Mouse (Mus musculus) embryonic facial prominence, embryonic 11.5 days (tissue): ENCODE results near the gene Ppif. TPM values are rescaled to one million over a fixed set of nuclear protein-coding genes. Genes with fewer than 3 reads are reported as not detected.

Source experiments
- ATAC-seq: fragments of 200-750 bp; cut with Nextera tagmentation; replicated peaks from 2 replicates; pipeline ENCODE4 v1.8.0; 2017; ENCODE audit warnings: low read depth; ENCODE audit not compliant: insufficient number of reproducible peaks, low FRiP score, low TSS enrichment
- DNase-seq: peaks from one replicate; pipeline ENCODE4 v3.0.0-alpha.2; 2015; ENCODE audit warnings: low spot score
- H3K27ac ChIP-seq: fragments of 300-500 bp; sonication (generic); replicated peaks from 2 replicates; pipeline ENCODE4 v1.5.1; 2014; ENCODE audit warnings: mild to moderate bottlenecking, low read depth, low read length, control low read depth
- H3K27me3 ChIP-seq: fragments of 300-500 bp; sonication (generic); 2 replicates; pipeline ENCODE4 v1.6.1; 2014; ENCODE audit warnings: mild to moderate bottlenecking, low read length, moderate library complexity, mixed read lengths; ENCODE audit not compliant: control insufficient read depth, insufficient read depth
- H3K36me3 ChIP-seq: fragments of 300-500 bp; sonication (generic); replicated peaks from 2 replicates; pipeline ENCODE4 v1.6.1; 2014; ENCODE audit warnings: low read depth, mild to moderate bottlenecking, low read length, moderate library complexity, mixed read lengths; ENCODE audit not compliant: control insufficient read depth, insufficient read depth
- H3K4me1 ChIP-seq: fragments of 300-500 bp; sonication (generic); 2 replicates; pipeline ENCODE4 v1.6.1; 2014; ENCODE audit warnings: low read length, mixed read lengths; ENCODE audit not compliant: control insufficient read depth, insufficient read depth
- H3K4me2 ChIP-seq: fragments of 300-500 bp; sonication (generic); 2 replicates; pipeline ENCODE4 v1.6.1; 2014; ENCODE audit warnings: low read depth, mild to moderate bottlenecking, control low read depth, low read length, moderate library complexity
- H3K4me3 ChIP-seq: fragments of 300-500 bp; sonication (generic); 2 replicates; pipeline ENCODE4 v1.5.1; 2014; ENCODE audit warnings: low read depth, low read length, control low read depth
- H3K9ac ChIP-seq: fragments of 300-500 bp; sonication (generic); replicated peaks from 2 replicates; pipeline ENCODE4 v1.6.1; 2014; ENCODE audit warnings: mild to moderate bottlenecking, control low read depth, low read length
- H3K9me3 ChIP-seq: fragments of 300-500 bp; sonication (generic); replicated peaks from 2 replicates; pipeline ENCODE4 v1.6.1; 2016; ENCODE audit warnings: mild to moderate bottlenecking, low read length, inconsistent platforms, mixed read lengths; ENCODE audit not compliant: control insufficient read depth
- WGBS: fragments of 180-500 bp; shearing (Covaris S2); extraction: QIAGEN DNeasy Blood & Tissue Kit; methylation state at CpG from one replicate; pipeline ENCODE4 v1.1.7; 2014; 5-methylcytosine and 5-hydroxymethylcytosine counted together
- polyA plus RNA-seq: library from polyadenylated mRNA; unstranded; fragments of >200 nt; fragmentation: Nextera tagmentation; extraction: Ambion mirVana; gene quantifications from 2 replicates; pipeline ENCODE4 v1.2.1, GENCODE M21; 2014

Ppif gene
- 40.7 and 43.7 TPM in 2 replicates for polyA plus RNA-seq

DNA sequence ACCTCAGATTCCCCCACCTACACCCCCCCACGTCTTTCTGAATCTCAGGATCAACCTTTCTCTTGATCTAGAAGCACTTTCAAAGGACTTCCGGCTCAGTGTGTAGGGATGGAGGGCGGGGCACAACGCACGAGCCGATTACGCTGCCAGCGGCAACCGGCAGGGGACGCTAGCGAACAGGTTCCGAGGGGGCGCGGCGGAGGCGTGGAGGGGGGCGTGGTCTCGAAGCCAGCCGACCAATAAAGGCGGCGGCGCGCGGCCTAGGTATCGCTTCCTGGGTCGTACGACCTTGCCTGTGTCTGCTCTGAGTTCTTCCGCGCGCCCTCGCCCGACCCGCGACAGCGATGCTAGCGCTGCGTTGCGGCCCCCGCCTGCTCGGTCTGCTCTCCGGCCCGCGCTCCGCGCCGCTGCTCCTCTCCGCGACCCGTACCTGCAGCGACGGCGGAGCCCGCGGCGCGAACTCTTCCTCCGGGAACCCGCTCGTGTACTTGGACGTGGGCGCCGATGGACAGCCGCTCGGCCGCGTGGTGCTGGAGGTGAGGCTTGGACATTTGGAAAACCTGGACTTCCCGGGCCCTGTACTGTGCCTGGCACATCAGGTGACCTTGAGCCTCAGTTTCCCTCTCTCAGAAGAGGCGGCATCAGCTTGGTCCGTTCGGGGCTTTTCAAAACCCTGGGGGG, at the start of gene Ppif:
Gene Ppif, plus strand, starts transcription at position 267 of the 681 bp plus-strand sequence.
- Histone ChIP-seq H3K27me3 (no peaks in the 10 kb centered on the region), H3K4me2 (peak within 1 kb of the TSS; percentile 88), H3K36me3 (no peaks in the 10 kb centered on the region; the same call in 1 of the 2 replicates), H3K4me3 (peak within 1 kb of the TSS; percentile 66), H3K4me1 (no peaks in the 10 kb centered on the region; the same call in 1 of the 2 replicates), H3K9ac (peak within 1 kb of the TSS; percentile 70), H3K9me3 (no peaks in the 10 kb centered on the region), H3K27ac (no peak within 1 kb of the TSS)
- DNase-seq = peak; percentile 97
- under 1% methylated on average over 62 of the region's 70 CpGs for WGBS
- peak; percentile 81 for ATAC-seq

GRCm38 (mm10) chr14:25645717-25646116, 48.2 kb upstream of the Ppif start:
- no peak for DNase-seq
- Histone ChIP-seq H3K27me3 (no peaks in the 10 kb centered on the region), H3K9me3 (no peaks in the 10 kb centered on the region), H3K4me1 (no peaks in the 10 kb centered on the region), H3K4me3 (no peak overlapping the region), H3K36me3 (peaks cover 24% of the 10 kb centered on the region), H3K27ac (no peak overlapping the region), H3K4me2 (no peak overlapping the region), H3K9ac (no peak overlapping the region)
- 89% methylated on average over 9 of the region's 9 CpGs for WGBS
- no peak for ATAC-seq

DNA sequence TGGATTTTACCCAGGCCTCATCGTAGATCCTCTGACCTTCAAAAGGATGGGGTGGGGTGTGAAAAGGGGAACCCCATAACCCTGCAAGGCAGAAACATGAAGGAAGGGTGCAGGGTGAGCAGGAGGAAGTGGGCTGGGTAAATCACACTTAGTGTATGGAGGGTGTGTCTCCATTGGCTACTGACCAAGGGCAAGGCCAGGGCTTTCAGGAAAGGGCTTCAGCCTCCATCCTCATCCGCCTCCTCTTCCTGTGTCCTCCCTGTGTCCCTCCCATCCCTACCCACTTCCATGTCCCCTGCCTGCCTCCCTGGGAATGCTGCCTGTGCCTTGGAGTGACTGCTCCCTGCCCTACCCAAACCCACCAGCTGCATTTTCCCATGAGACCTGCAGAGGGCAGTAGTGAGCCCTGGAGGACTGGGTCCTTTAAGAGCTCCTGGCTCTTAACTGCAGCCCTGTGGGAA, 47.8 kb upstream of the Ppif start:
- no peaks in the 10 kb centered on the region for H3K27me3 ChIP-seq
- H3K9ac ChIP-seq = no peak overlapping the region
- no peaks in the 10 kb centered on the region for H3K4me1 ChIP-seq
- no peak overlapping the region for H3K4me3 ChIP-seq
- 75% methylated on average over 2 of the region's 2 CpGs for WGBS
- peak; percentile 83 for DNase-seq
- peaks cover 26% of the 10 kb centered on the region for H3K36me3 ChIP-seq
- no peak overlapping the region for H3K27ac ChIP-seq
- H3K4me2 ChIP-seq = no peak overlapping the region
- ATAC-seq = no peak
- H3K9me3 ChIP-seq = no peaks in the 10 kb centered on the region

DNA sequence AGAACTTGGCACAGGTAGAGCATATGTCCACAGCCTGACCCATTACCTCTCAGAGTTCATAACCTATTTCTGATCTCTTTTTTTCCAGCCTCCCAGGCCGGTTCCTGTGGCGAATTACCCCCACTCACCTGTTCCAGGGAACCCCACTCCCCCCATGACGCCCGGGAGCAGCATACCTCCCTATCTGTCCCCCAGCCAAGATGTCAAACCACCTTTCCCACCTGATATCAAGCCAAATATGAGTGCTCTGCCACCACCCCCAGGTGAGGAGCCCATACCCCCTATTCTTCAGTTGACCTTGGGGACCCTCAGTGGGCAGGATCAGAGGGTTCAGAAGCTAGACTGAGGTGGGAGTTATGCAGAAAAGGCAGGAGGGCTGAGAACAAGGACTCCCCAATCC, 42.8 kb upstream of the Ppif start:
- H3K4me3 ChIP-seq = no peak overlapping the region
- H3K9ac ChIP-seq = no peak overlapping the region
- H3K9me3 ChIP-seq = no peaks in the 10 kb centered on the region
- no peak for DNase-seq
- WGBS = 96% methylated on average over 4 of the region's 4 CpGs
- no peak overlapping the region for H3K27ac ChIP-seq
- no peak for ATAC-seq
- H3K4me1 ChIP-seq = no peaks in the 10 kb centered on the region
- H3K36me3 ChIP-seq = peaks cover 40% of the 10 kb centered on the region
- no peaks in the 10 kb centered on the region for H3K27me3 ChIP-seq
- H3K4me2 ChIP-seq = no peak overlapping the region

DNA sequence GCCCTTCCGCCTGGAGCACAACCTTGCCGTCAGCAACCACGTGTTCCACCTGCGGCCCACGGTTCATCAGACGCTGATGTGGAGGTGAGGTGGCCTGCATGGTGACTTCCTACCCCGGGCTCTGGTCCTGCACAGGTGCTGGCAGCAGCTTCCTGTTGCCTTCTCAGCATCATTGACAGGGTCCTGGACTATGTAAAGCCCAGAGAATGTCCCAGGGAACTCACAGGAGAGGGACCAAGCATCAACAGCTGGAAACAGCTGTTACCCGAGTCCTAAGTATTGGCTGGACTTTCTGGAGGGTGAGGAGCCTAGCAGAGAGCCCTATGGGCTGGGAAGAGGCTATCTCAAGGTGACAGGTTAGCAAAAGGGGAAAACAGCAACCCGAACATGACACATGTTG, 42.0 kb upstream of the Ppif start:
- DNase-seq (no peak), ATAC-seq (no peak)
- no peak overlapping the region for H3K27ac ChIP-seq
- no peak overlapping the region for H3K9ac ChIP-seq
- no peaks in the 10 kb centered on the region for H3K27me3 ChIP-seq
- no peaks in the 10 kb centered on the region for H3K9me3 ChIP-seq
- H3K36me3 ChIP-seq = peaks cover 44% of the 10 kb centered on the region
- WGBS = 89% methylated on average over 9 of the region's 9 CpGs
- H3K4me3 ChIP-seq = no peak overlapping the region
- no peaks in the 10 kb centered on the region for H3K4me1 ChIP-seq
- H3K4me2 ChIP-seq = no peak overlapping the region

DNA sequence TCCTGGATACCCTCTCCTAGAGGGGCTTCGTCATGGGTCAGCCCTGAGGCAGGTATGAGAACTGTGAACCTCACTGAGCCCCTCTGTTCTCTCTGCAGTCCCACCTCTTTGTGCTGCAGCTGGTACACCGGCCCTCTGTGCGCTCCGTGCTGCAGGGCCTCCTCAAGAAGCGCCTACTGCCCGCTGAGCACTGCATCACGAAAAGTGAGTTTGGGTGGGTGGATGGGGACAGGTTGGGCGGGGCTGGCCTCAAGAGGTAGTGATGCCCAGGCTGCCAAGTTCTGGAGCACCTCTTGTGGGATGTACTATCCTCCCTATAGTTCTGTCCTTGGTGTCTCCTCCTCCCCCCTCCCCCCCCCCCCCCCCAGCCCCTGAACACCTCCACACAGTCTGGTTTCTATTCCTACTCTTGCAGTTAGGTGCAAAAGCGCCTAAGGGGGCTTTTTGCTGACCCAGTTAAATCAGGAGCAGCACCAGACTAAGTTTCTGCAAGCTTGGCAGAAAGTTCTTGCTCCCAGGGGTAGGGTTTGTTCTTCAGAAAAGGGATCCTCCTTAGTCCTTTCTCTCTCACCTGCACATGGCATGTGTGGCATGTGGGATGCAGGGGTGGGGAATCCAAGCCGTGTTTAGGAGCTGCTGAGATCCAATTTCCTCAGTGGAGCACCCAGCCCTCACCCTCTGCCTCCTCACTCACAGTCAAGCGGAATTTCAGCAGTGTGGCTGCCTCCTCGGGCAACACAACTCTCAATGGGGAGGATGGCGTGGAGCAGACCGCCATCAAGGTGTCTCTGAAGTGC, 39.4 kb upstream of the Ppif start:
- Histone ChIP-seq H3K27me3 (no peaks in the 10 kb centered on the region), H3K4me3 (no peak overlapping the region), H3K9ac (no peak overlapping the region), H3K36me3 (peaks cover 39% of the 10 kb centered on the region), H3K9me3 (no peaks in the 10 kb centered on the region), H3K27ac (no peak overlapping the region), H3K4me1 (no peaks in the 10 kb centered on the region), H3K4me2 (no peak overlapping the region)
- DNase-seq (no peak), ATAC-seq (no peak)
- WGBS = 94% methylated on average over 14 of the region's 14 CpGs

DNA sequence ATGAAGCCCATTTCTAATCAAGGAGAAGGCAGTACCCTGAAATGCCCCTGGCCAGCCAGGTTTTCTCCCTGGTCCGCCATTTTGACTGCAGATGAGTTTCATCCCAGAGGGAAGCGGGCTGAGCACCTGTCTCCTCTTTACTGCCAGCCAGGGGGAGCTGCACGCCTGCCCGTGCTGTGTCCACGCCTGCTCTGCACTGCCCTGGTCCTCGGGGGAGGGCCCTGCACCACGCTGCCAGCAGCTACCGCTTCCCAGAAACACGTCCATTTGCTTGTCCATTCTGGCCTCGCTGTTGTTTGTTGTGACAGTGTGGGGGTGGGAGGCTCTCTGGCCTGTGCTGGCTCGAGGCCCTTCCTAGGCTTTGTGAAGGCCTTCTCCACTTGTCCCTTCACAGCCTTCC, 33.3 kb upstream of the Ppif start:
- Histone ChIP-seq H3K9ac (no peak overlapping the region), H3K4me2 (no peak overlapping the region), H3K4me1 (no peaks in the 10 kb centered on the region), H3K27ac (no peak overlapping the region), H3K27me3 (no peaks in the 10 kb centered on the region), H3K4me3 (no peak overlapping the region), H3K9me3 (no peaks in the 10 kb centered on the region), H3K36me3 (peaks cover 22% of the 10 kb centered on the region)
- no peak for DNase-seq
- 65% methylated on average over 11 of the region's 11 CpGs for WGBS
- 0 out of 2 replicates have a peak, but pooled peaks have one; percentile 41 for ATAC-seq
